Comparison of ENCODE assay signal across 21 mouse cellular contexts in genomic region chr8:91974636-91975035, GRCm38 (mm10).
DNase-seq lines count a peak whose midpoint lies in the region; ATAC-seq and TF ChIP-seq lines count a peak whose summit lies in the region.
"Had no signal": no experiment of that assay in that cellular context is flagged by ENCODE, and none has a peak within 500 bp of the region (broad histone marks: within the 10 kb centered on the region; RNA-seq: fewer than 3 reads in every experiment).

No protein-coding gene starts in this region.

- no peak for TF ChIP-seq CTCF in midbrain, postnatal 0 days (IDR thresholded peaks at IDR 0.05)

- H3K27ac ChIP-seq in midbrain, embryonic 12.5 days (replicated peaks): peak overlapping the region; percentile 50
- H3K27ac ChIP-seq in midbrain, postnatal 0 days (ENCODE audit: low read depth, low read length): no peak overlapping the region
- H3K27ac ChIP-seq in forebrain, embryonic 16.5 days (ENCODE audit: low read length): no peak overlapping the region
- no peak overlapping the region for H3K27ac ChIP-seq in limb, embryonic 10.5 days
- no peak overlapping the region for H3K27ac ChIP-seq in neural tube, embryonic 15.5 days (replicated peaks)
- H3K27ac ChIP-seq: embryonic facial prominence, embryonic 13.5 days; heart, adult 2 months; intestine, embryonic 15.5 days; left cerebral cortex, adult 2 months; stomach, embryonic 15.5 days had no signal

- H3K4me2 ChIP-seq in midbrain, embryonic 12.5 days (replicated peaks): no peak overlapping the region
- H3K4me2 ChIP-seq in midbrain, postnatal 0 days (ENCODE audit: low read depth, low read length, poor library complexity, severe bottlenecking): no peak overlapping the region
- no peak overlapping the region; the same call in 1 of the 2 replicates for H3K4me2 ChIP-seq in forebrain, embryonic 16.5 days (ENCODE audit: low read length)
- peak overlapping the region; percentile 9; the same call in 1 of the 2 replicates for H3K4me2 ChIP-seq in neural tube, embryonic 15.5 days
- H3K4me2 ChIP-seq: embryonic facial prominence, embryonic 13.5 days; intestine, embryonic 15.5 days; stomach, embryonic 15.5 days had no signal

- no peak for DNase-seq in midbrain, postnatal 0 days (ENCODE audit: low spot score)
- DNase-seq in limb, embryonic 10.5 days (ENCODE audit: low spot score): peak; percentile 30
- no peak for DNase-seq in thymus, postnatal 0 days (ENCODE audit: low spot score)
- DNase-seq: adrenal gland, postnatal 36 days; cerebellum, adult 2 months; gastrocnemius, postnatal 25 days; heart, adult 2 months; heart, postnatal 36 days; layer of hippocampus, adult 9-11 months; left cerebral cortex, postnatal 4 days; lung, adult 18-20 months had no signal

- H3K36me3 ChIP-seq in midbrain, embryonic 12.5 days: no peaks in the 10 kb centered on the region
- H3K36me3 ChIP-seq in midbrain, postnatal 0 days (ENCODE audit: insufficient read depth, low read length): no peaks in the 10 kb centered on the region
- H3K36me3 ChIP-seq in forebrain, embryonic 16.5 days (ENCODE audit: control insufficient read depth, insufficient read depth): no peaks in the 10 kb centered on the region
- H3K36me3 ChIP-seq in limb, embryonic 10.5 days: no peaks in the 10 kb centered on the region
- H3K36me3 ChIP-seq in neural tube, embryonic 15.5 days: no peaks in the 10 kb centered on the region
- H3K36me3 ChIP-seq: embryonic facial prominence, embryonic 13.5 days; intestine, embryonic 15.5 days; stomach, embryonic 15.5 days had no signal

- peak; percentile 75; the same call in 1 of the 2 replicates for ATAC-seq in midbrain, embryonic 12.5 days (ENCODE audit: low FRiP score, low read depth)
- no peak for ATAC-seq in midbrain, postnatal 0 days (ENCODE audit: low FRiP score)
- ATAC-seq in forebrain, embryonic 16.5 days: peak; percentile 69
- no peak for ATAC-seq in neural tube, embryonic 15.5 days (ENCODE audit: low FRiP score)
- ATAC-seq in frontal cortex, adult (ENCODE audit: low TSS enrichment): no peak
- ATAC-seq: intestine, embryonic 15.5 days had no signal

- 66% methylated on average over 3 of the region's 3 CpGs for WGBS in midbrain, embryonic 12.5 days
- 56% methylated on average over 3 of the region's 3 CpGs for WGBS in midbrain, postnatal 0 days
- WGBS in forebrain, embryonic 16.5 days: 25% methylated on average over 3 of the region's 3 CpGs
- 86% methylated on average over 3 of the region's 3 CpGs for WGBS in limb, embryonic 10.5 days
- WGBS in neural tube, embryonic 15.5 days: 33% methylated on average over 3 of the region's 3 CpGs

- no peaks in the 10 kb centered on the region for H3K9me3 ChIP-seq in midbrain, embryonic 12.5 days
- H3K9me3 ChIP-seq in midbrain, postnatal 0 days (ENCODE audit: low read length): no peaks in the 10 kb centered on the region
- no peaks in the 10 kb centered on the region for H3K9me3 ChIP-seq in forebrain, embryonic 16.5 days (ENCODE audit: control insufficient read depth, low read length)
- H3K9me3 ChIP-seq in limb, embryonic 10.5 days (replicated peaks): no peaks in the 10 kb centered on the region
- H3K9me3 ChIP-seq in neural tube, embryonic 15.5 days (replicated peaks): no peaks in the 10 kb centered on the region
- H3K9me3 ChIP-seq: embryonic facial prominence, embryonic 13.5 days; intestine, embryonic 15.5 days; stomach, embryonic 15.5 days had no signal

- H3K27me3 ChIP-seq in midbrain, embryonic 12.5 days: peaks cover 15% of the 10 kb centered on the region; the same call in 1 of the 2 replicates
- H3K27me3 ChIP-seq in midbrain, postnatal 0 days (ENCODE audit: insufficient read depth, low read length): no peaks in the 10 kb centered on the region
- no peaks in the 10 kb centered on the region; the same call in 1 of the 2 replicates for H3K27me3 ChIP-seq in forebrain, embryonic 16.5 days (replicated peaks; ENCODE audit: control insufficient read depth, insufficient read depth, low read length)
- H3K27me3 ChIP-seq in limb, embryonic 10.5 days (ENCODE audit: low read depth, poor library complexity, severe bottlenecking): peaks cover 95% of the 10 kb centered on the region
- peaks cover 35% of the 10 kb centered on the region for H3K27me3 ChIP-seq in neural tube, embryonic 15.5 days (replicated peaks)
- H3K27me3 ChIP-seq: intestine, embryonic 15.5 days; megakaryocyte, embryonic 14.5 days; stomach, embryonic 15.5 days had no signal

- no peak overlapping the region for H3K9ac ChIP-seq in midbrain, embryonic 12.5 days (replicated peaks)
- H3K9ac ChIP-seq in midbrain, postnatal 0 days (replicated peaks; ENCODE audit: low read length, poor library complexity, severe bottlenecking): no peak overlapping the region
- no peak overlapping the region for H3K9ac ChIP-seq in forebrain, embryonic 16.5 days (replicated peaks; ENCODE audit: low read depth, low read length)
- no peak overlapping the region for H3K9ac ChIP-seq in neural tube, embryonic 15.5 days (replicated peaks)
- H3K9ac ChIP-seq: embryonic facial prominence, embryonic 13.5 days; intestine, embryonic 15.5 days; stomach, embryonic 15.5 days had no signal

- peaks cover 26% of the 10 kb centered on the region; the same call in 1 of the 2 replicates for H3K4me1 ChIP-seq in midbrain, embryonic 12.5 days
- no peaks in the 10 kb centered on the region; the same call in 1 of the 2 replicates for H3K4me1 ChIP-seq in midbrain, postnatal 0 days (ENCODE audit: insufficient read depth, low read length)
- peaks cover 17% of the 10 kb centered on the region for H3K4me1 ChIP-seq in forebrain, embryonic 16.5 days (replicated peaks; ENCODE audit: control insufficient read depth, insufficient read depth, low read length)
- peaks cover 21% of the 10 kb centered on the region for H3K4me1 ChIP-seq in limb, embryonic 10.5 days
- H3K4me1 ChIP-seq in neural tube, embryonic 15.5 days: peaks cover 21% of the 10 kb centered on the region
- H3K4me1 ChIP-seq: embryonic facial prominence, embryonic 13.5 days; intestine, embryonic 15.5 days; megakaryocyte, embryonic 14.5 days; stomach, embryonic 15.5 days had no signal

- H3K4me3 ChIP-seq in midbrain, embryonic 12.5 days: no peak overlapping the region
- H3K4me3 ChIP-seq in midbrain, postnatal 0 days (ENCODE audit: low read depth, low read length): no peak overlapping the region
- H3K4me3 ChIP-seq in forebrain, embryonic 16.5 days (replicated peaks; ENCODE audit: low read length): no peak overlapping the region
- H3K4me3 ChIP-seq in limb, embryonic 10.5 days: no peak overlapping the region
- H3K4me3 ChIP-seq in neural tube, embryonic 15.5 days (replicated peaks): no peak overlapping the region
- H3K4me3 ChIP-seq: embryonic facial prominence, embryonic 13.5 days; heart, adult 2 months; intestine, embryonic 15.5 days; left cerebral cortex, adult 2 months; megakaryocyte, embryonic 14.5 days; myocyte; stomach, embryonic 15.5 days had no signal

Comparison
In these comparisons a context has a peak if more than half of its experiments do, and no peak if none do; other contexts are left out.
1. ATAC-seq: peak in midbrain, embryonic 12.5 days (single experiment) and forebrain, embryonic 16.5 days (single experiment); none in midbrain, postnatal 0 days (single experiment), neural tube, embryonic 15.5 days (single experiment) and frontal cortex, adult (single experiment).